Mouse (Mus musculus): Measurements from ENCODE around the gene Rnd3.

GRCm38 (mm10) chr2:51175276-51175675, 26.4 kb upstream of the Rnd3 start:
- TF ChIP-seq CTCF (conservative IDR thresholded peaks at IDR 0.05; ENCODE audit: insufficient read depth, insufficient read length, low read depth, low read length) = no peak
- no peak for TF ChIP-seq POLR2A (IDR thresholded peaks at IDR 0.05; ENCODE audit: low read depth, low read length)
